Mouse (Mus musculus): ENCODE measurements around the gene Best1. TPM values are rescaled to one million over a fixed set of nuclear protein-coding genes. Genes with fewer than 3 reads are reported as not detected.
A peak's percentile ranks its signal among the peaks of the same experiment; 100 is the strongest.
"Not testable (repeated sequence)": the region's sequence is repeated elsewhere in the genome, so short reads cannot be mapped to it uniquely, and the experiment has no call there.

The Best1 gene
- polyA plus RNA-seq, 1 experiment from 2014 or later: 0.80 TPM

- H3K27me3 ChIP-seq (replicated peaks); H3K36me3 ChIP-seq; H3K9ac ChIP-seq; H3K9me3 ChIP-seq; H3K4me3 ChIP-seq (replicated peaks); H3K4me2 ChIP-seq; H3K4me1 ChIP-seq: not testable (repeated sequence)
- H3K27ac ChIP-seq: peak overlapping the region; percentile 31; the same call in 1 of the 2 replicates
- 42% methylated on average over 2 of the region's 2 CpGs for WGBS
- ATAC-seq (ENCODE audit: insufficient read depth, low FRiP score, low read depth): peak; percentile 54; the same call in 1 of the 2 replicates
Observed at GRCm38 (mm10) chr19:9974853-9975252, 26.6 kb downstream of the Best1 start.

- H3K4me1 ChIP-seq: no peaks in the 10 kb centered on the region
- no peaks in the 10 kb centered on the region for H3K9me3 ChIP-seq
- no peaks in the 10 kb centered on the region for H3K36me3 ChIP-seq
- no peak overlapping the region for H3K27ac ChIP-seq
- 83% methylated on average over 10 of the region's 10 CpGs for WGBS
- H3K4me2 ChIP-seq: no peak overlapping the region
- H3K9ac ChIP-seq: no peak overlapping the region
- H3K4me3 ChIP-seq (replicated peaks): no peak overlapping the region
- ATAC-seq (ENCODE audit: insufficient read depth, low FRiP score, low read depth): no peak
- no peaks in the 10 kb centered on the region for H3K27me3 ChIP-seq (replicated peaks)
Observed at GRCm38 (mm10) chr19:9968081-9968787, 33.2 kb downstream of the Best1 start.

GRCm38 (mm10) chr19:9966096-9966867, 35.2 kb downstream of the Best1 start:
- 29% methylated on average over 2 of the region's 2 CpGs for WGBS
- no peak overlapping the region for H3K9ac ChIP-seq
- no peak for ATAC-seq (ENCODE audit: insufficient read depth, low FRiP score, low read depth)
- no peak overlapping the region for H3K4me3 ChIP-seq (replicated peaks)
- no peaks in the 10 kb centered on the region for H3K9me3 ChIP-seq
- H3K36me3 ChIP-seq: no peaks in the 10 kb centered on the region
- H3K4me1 ChIP-seq: no peaks in the 10 kb centered on the region
- no peak overlapping the region for H3K4me2 ChIP-seq
- H3K27me3 ChIP-seq (replicated peaks): no peaks in the 10 kb centered on the region
- H3K27ac ChIP-seq: no peak overlapping the region

GRCm38 (mm10) chr19:9964205-9964916, 37.1 kb downstream of the Best1 start:
- Histone ChIP-seq H3K4me1 (no peaks in the 10 kb centered on the region), H3K36me3 (no peaks in the 10 kb centered on the region), H3K9ac (no peak overlapping the region), H3K4me2 (no peak overlapping the region), H3K9me3 (no peaks in the 10 kb centered on the region), H3K27ac (no peak overlapping the region), H3K4me3 (replicated peaks) (no peak overlapping the region), H3K27me3 (replicated peaks) (no peaks in the 10 kb centered on the region)
- 15% methylated on average over 7 of the region's 7 CpGs for WGBS
- no peak for ATAC-seq (ENCODE audit: insufficient read depth, low FRiP score, low read depth)

- WGBS: 76% methylated on average over 5 of the region's 5 CpGs
Observed at GRCm38 (mm10) chr19:9960769-9961168, 40.7 kb downstream of the Best1 start.

GRCm38 (mm10) chr19:9957965-9958364, 43.5 kb downstream of the Best1 start:
- no peak overlapping the region for H3K4me3 ChIP-seq (replicated peaks)
- no peak overlapping the region for H3K9ac ChIP-seq
- H3K4me1 ChIP-seq: peaks cover 11% of the 10 kb centered on the region
- ATAC-seq (ENCODE audit: insufficient read depth, low FRiP score, low read depth): no peak
- no peaks in the 10 kb centered on the region for H3K9me3 ChIP-seq
- no peak overlapping the region for H3K27ac ChIP-seq
- H3K36me3 ChIP-seq: no peaks in the 10 kb centered on the region
- WGBS: 84% methylated on average over 5 of the region's 5 CpGs
- no peaks in the 10 kb centered on the region for H3K27me3 ChIP-seq (replicated peaks)
- H3K4me2 ChIP-seq: no peak overlapping the region

More at GRCm38 (mm10) chr19:9960769-9961168, 40.7 kb downstream of the Best1 start:
- no peaks in the 10 kb centered on the region for H3K27me3 ChIP-seq (replicated peaks)
- no peak overlapping the region for H3K4me2 ChIP-seq
- no peak overlapping the region for H3K9ac ChIP-seq
- no peak for ATAC-seq (ENCODE audit: insufficient read depth, low FRiP score, low read depth)
- H3K36me3 ChIP-seq: no peaks in the 10 kb centered on the region
- no peaks in the 10 kb centered on the region for H3K9me3 ChIP-seq
- no peak overlapping the region for H3K27ac ChIP-seq
- no peaks in the 10 kb centered on the region for H3K4me1 ChIP-seq
- H3K4me3 ChIP-seq (replicated peaks): no peak overlapping the region

GRCm38 (mm10) chr19:9956624-9957388, 44.6 kb downstream of the Best1 start:
- Histone ChIP-seq H3K27me3 (replicated peaks) (no peaks in the 10 kb centered on the region), H3K9me3 (no peaks in the 10 kb centered on the region), H3K9ac (no peak overlapping the region), H3K4me1 (peaks cover 11% of the 10 kb centered on the region), H3K36me3 (no peaks in the 10 kb centered on the region), H3K27ac (no peak overlapping the region), H3K4me3 (replicated peaks) (no peak overlapping the region), H3K4me2 (no peak overlapping the region)
- WGBS: 71% methylated on average over 4 of the region's 4 CpGs
- no peak for ATAC-seq (ENCODE audit: insufficient read depth, low FRiP score, low read depth)

GRCm38 (mm10) chr19:9955438-9955837, 46.0 kb downstream of the Best1 start:
- no peak for ATAC-seq (ENCODE audit: insufficient read depth, low FRiP score, low read depth)

GRCm38 (mm10) chr19:9954811-9955202, 46.6 kb downstream of the Best1 start:
- Histone ChIP-seq H3K4me2 (peak overlapping the region; percentile 38), H3K4me1 (peaks cover 11% of the 10 kb centered on the region), H3K4me3 (replicated peaks) (0 out of 2 replicates have a peak overlapping the region, but pooled peaks have one; percentile 2), H3K9me3 (no peaks in the 10 kb centered on the region), H3K27me3 (replicated peaks) (no peaks in the 10 kb centered on the region), H3K9ac (no peak overlapping the region; the same call in 1 of the 2 replicates), H3K36me3 (no peaks in the 10 kb centered on the region), H3K27ac (peak overlapping the region; percentile 90)
- 26% methylated on average over 5 of the region's 5 CpGs for WGBS
- peak; percentile 37; the same call in 1 of the 2 replicates for ATAC-seq (ENCODE audit: insufficient read depth, low FRiP score, low read depth)

More at GRCm38 (mm10) chr19:9955438-9955837, 46.0 kb downstream of the Best1 start:
- Histone ChIP-seq H3K9ac (no peak overlapping the region), H3K4me3 (replicated peaks) (no peak overlapping the region), H3K36me3 (no peaks in the 10 kb centered on the region), H3K9me3 (no peaks in the 10 kb centered on the region), H3K4me1 (peaks cover 11% of the 10 kb centered on the region), H3K27me3 (replicated peaks) (no peaks in the 10 kb centered on the region), H3K4me2 (no peak overlapping the region), H3K27ac (peak overlapping the region; percentile 90; the same call in 1 of the 2 replicates)
- 72% methylated on average over 1 of the region's 1 CpGs for WGBS

- Histone ChIP-seq H3K4me3 (replicated peaks) (0 out of 2 replicates have a peak overlapping the region, but pooled peaks have one; percentile 2), H3K27me3 (replicated peaks) (no peaks in the 10 kb centered on the region), H3K36me3 (no peaks in the 10 kb centered on the region), H3K9me3 (no peaks in the 10 kb centered on the region), H3K27ac (peak overlapping the region; percentile 90), H3K4me2 (peak overlapping the region; percentile 38), H3K4me1 (peaks cover 11% of the 10 kb centered on the region), H3K9ac (no peak overlapping the region)
- whole genome bisulfite sequencing: 21% methylated on average over 7 of the region's 7 CpGs
- ATAC-seq (ENCODE audit: insufficient read depth, low FRiP score, low read depth): peak; percentile 85
Observed at GRCm38 (mm10) chr19:9954055-9954810, 47.2 kb downstream of the Best1 start.

GRCm38 (mm10) chr19:9952912-9953311, 48.5 kb downstream of the Best1 start:
- Histone ChIP-seq H3K9ac (no peak overlapping the region), H3K27ac (no peak overlapping the region), H3K4me2 (no peak overlapping the region), H3K27me3 (replicated peaks) (no peaks in the 10 kb centered on the region), H3K4me3 (replicated peaks) (no peak overlapping the region), H3K36me3 (no peaks in the 10 kb centered on the region), H3K4me1 (peaks cover 11% of the 10 kb centered on the region), H3K9me3 (no peaks in the 10 kb centered on the region)
- ATAC-seq (ENCODE audit: insufficient read depth, low FRiP score, low read depth): no peak
- WGBS: 73% methylated on average over 3 of the region's 3 CpGs
